Mouse (Mus musculus) adrenal gland, postnatal 4 days (tissue): Measurements from ENCODE around the gene Slc39a8. TPM values are rescaled to one million over a fixed set of nuclear protein-coding genes. Genes with fewer than 3 reads are reported as not detected.

Source experiments
- DNase-seq, 2 experiments: peaks; one replicate each; pipeline ENCODE4 v3.0.0; 2021 to 2022; ENCODE audit warnings: low spot score in 2 of 2, mixed read lengths in 2 of 2
- total RNA-seq, 2 experiments: library from RNA; stranded (reverse); gene quantifications; 2 replicates each; pipeline ENCODE4 v1.2.3; 2021

The Slc39a8 gene
- total RNA-seq, 2 experiments from 2014 or later: 6.1 to 9.1 TPM

DNA sequence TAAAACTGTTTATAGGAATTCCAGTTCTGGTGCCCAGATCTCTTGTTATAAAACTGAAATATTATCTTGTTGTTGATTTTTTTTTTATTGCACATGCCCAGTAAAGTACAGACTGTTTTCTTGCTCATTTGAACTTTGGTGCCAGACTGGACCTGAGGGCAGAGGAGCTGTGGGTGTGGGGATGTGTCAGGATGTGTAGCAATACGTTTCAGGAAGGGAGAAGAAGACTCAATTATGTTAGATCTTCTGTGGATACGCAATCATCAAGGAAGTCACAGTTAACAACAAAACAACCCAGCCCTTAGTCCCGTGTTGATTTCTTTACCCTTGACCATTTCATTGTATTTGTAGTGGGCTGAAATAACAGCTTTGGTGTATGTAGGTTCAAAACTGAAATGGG lies 81.9 kb downstream of the Slc39a8 start:
- no peak for DNase-seq

DNA sequence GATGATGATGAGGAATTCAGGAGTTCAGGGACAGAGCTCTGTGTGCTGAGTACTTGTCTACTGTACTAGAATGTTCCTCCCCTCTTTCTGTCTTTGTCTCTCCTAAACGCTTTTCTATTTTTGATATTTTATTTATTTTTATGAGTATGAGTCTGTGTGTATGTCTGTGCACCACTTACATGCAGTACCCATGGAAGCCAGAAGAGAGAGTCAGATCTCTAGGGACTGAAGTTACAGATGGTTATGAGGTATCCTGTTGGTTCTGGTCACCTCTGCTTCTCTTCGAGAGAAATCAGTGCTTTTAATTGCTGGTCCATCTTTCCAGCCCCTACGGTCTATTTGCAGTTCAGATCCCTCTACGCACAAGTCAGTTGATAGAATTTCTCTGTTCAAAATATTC lies 90.9 kb downstream of the Slc39a8 start:
- DNase-seq: no peak

DNA sequence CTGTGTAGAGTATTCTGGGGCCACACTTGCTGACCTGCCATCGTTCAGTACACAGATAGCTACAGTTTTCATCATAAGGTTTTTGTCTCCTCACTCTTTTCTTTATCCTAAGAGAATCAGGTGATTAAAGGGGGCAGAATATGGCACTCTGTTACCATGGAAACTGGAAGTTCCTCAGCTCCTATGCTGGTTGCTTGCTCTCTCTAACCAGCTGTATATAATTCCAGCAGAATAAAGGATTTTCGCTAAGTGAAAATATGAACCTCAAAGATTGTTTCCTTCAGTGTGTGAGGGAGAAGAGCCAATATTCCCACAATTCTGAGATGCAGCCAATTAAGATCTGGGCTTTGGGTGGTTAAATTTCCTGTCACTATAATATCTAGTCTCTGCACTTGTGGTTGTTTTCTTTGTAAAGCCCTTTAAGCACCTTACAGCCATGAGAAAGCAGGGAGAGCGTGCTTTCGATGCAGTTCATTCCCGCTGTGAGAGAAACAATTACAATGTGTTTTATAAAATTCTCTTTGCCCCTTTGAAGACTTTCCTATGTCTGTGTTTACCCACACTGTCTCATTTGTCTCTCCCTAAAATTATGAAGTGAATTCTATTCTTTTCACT lies 93.6 kb downstream of the Slc39a8 start:
- no peak for DNase-seq

DNA sequence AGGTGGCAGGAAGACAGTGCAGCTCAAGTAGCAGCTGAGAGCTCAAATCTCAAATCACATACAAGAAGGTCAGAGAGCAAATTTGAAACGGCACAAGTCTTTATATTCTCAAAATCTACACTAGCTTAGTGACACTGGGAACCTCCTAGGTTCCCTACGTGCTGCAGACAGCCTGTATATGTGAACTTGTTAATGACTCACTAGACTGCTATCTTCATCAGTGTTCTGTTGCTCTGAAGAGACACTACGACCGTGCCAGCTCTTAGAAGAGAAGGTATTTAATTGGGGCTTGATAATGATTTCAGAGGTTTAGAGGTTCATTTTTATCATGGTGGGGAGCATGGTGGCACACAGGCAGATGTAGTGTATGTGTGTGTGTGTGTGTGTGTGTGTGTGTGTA lies 94.2 kb downstream of the Slc39a8 start:
- DNase-seq: no peak

DNA sequence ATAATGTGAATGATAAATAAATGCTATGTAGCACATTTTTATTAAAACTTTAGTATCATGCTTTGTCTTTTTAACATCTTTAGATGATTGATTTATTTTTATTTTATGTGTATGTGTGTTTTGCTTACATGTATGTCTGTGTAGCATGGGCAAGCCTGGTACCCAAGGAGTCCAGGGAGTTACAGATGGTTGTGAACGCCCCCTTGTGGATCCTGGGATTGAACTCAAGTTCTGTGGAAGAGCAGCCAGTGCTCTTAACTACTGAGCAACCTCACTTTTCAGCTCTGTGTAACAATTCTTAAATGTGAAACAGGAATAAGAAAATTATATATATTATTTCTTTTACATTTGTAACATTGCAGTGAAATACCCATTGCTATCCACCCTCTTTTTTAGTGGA lies 101.7 kb downstream of the Slc39a8 start:
- no peak for DNase-seq

DNA sequence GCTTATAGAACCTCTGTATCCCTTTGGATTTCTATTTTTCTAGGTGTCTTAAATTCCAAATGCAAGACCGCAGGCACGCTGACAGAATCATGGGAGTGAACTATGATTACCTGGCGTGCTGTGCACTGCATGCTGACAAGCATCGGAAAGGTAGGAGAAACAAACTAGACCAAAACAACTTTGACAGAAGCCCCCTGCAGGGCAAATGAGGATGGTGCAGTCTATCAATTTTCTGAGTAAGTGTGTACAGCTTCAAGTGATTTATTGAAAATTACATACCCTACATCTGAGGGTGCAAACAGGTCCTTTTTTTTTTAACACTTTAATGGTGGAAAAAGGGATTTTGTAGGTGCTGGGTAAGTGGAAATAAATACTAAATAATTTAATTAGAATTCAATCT lies 103.1 kb downstream of the Slc39a8 start:
- no peak for DNase-seq

DNA sequence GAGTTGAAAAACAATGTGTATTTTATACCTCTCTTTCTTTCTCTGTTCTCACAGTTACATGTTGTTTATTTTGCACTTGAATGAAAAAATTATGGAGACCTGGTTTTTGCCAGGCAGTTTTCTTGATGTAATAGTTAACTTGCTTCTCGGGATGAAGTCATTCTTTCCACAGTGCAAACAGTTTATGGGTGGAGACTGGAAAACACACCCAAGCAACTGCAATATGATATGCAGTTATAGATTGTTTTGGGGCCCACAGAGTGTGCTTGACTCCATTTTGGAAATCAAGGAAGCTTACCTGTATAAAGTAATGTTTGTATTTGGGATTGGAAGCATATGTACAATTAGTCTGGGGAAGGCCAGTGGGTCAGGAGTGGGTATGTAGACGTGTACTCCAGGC lies 112.4 kb downstream of the Slc39a8 start:
- DNase-seq: no peak

Other genes starting within 250 kb of the Slc39a8 start
- gene Nfkb1, start 133.7 kb upstream of the Slc39a8 start, total RNA-seq: 10 to 100 TPM; 71.3 to 74.6 TPM